Mouse (Mus musculus) midbrain, embryonic 13.5 days (tissue): Measurements from ENCODE around the gene H2al2a. TPM values are rescaled to one million over a fixed set of nuclear protein-coding genes. Genes with fewer than 3 reads are reported as not detected.

Experiments used
- ATAC-seq: fragments of 200-750 bp; cut with Nextera tagmentation; 2 replicates; pipeline ENCODE4 v1.8.0; 2017; ENCODE audit warnings: mild to moderate bottlenecking, moderate TSS enrichment, moderate library complexity
- H3K27ac ChIP-seq: fragments of 300-500 bp; sonication (generic); 2 replicates; pipeline ENCODE4 v1.5.1; 2015; ENCODE audit warnings: inconsistent platforms, mild to moderate bottlenecking, moderate library complexity
- H3K27me3 ChIP-seq: fragments of 300-500 bp; sonication (generic); 2 replicates; pipeline ENCODE4 v1.6.1; 2015; ENCODE audit warnings: mild to moderate bottlenecking, inconsistent platforms
- H3K36me3 ChIP-seq: fragments of 300-500 bp; sonication (generic); 2 replicates; pipeline ENCODE4 v1.6.1; 2015; ENCODE audit warnings: mild to moderate bottlenecking, inconsistent platforms
- H3K4me1 ChIP-seq: fragments of 300-500 bp; sonication (generic); replicated peaks from 2 replicates; pipeline ENCODE4 v1.6.1; 2015; ENCODE audit warnings: inconsistent platforms
- H3K4me2 ChIP-seq: fragments of 300-500 bp; sonication (generic); replicated peaks from 2 replicates; pipeline ENCODE4 v1.6.1; 2015; ENCODE audit warnings: moderate library complexity, mild to moderate bottlenecking, inconsistent platforms
- H3K4me3 ChIP-seq: fragments of 300-500 bp; sonication (generic); replicated peaks from 2 replicates; pipeline ENCODE4 v1.5.1; 2015; ENCODE audit warnings: mild to moderate bottlenecking, inconsistent platforms
- H3K9ac ChIP-seq: fragments of 300-500 bp; sonication (generic); replicated peaks from 2 replicates; pipeline ENCODE4 v1.6.1; 2015; ENCODE audit warnings: mild to moderate bottlenecking, inconsistent platforms
- H3K9me3 ChIP-seq: fragments of 300-500 bp; sonication (generic); 2 replicates; pipeline ENCODE4 v1.6.1; 2016; ENCODE audit warnings: mild to moderate bottlenecking, inconsistent platforms
- WGBS: fragments of 180-500 bp; shearing (Covaris S2); methylation state at CpG from one replicate; pipeline ENCODE4 v1.1.7; 2015; 5-methylcytosine and 5-hydroxymethylcytosine counted together
- polyA plus RNA-seq: library from polyadenylated mRNA; unstranded; fragments of >200 nt; fragmentation: Nextera tagmentation; extraction: Ambion mirVana; gene quantifications from 2 replicates; pipeline ENCODE4 v1.2.1, GENCODE M21; 2015

Gene H2al2a
- polyA plus RNA-seq, 1 experiment from 2014 or later: not detected

DNA sequence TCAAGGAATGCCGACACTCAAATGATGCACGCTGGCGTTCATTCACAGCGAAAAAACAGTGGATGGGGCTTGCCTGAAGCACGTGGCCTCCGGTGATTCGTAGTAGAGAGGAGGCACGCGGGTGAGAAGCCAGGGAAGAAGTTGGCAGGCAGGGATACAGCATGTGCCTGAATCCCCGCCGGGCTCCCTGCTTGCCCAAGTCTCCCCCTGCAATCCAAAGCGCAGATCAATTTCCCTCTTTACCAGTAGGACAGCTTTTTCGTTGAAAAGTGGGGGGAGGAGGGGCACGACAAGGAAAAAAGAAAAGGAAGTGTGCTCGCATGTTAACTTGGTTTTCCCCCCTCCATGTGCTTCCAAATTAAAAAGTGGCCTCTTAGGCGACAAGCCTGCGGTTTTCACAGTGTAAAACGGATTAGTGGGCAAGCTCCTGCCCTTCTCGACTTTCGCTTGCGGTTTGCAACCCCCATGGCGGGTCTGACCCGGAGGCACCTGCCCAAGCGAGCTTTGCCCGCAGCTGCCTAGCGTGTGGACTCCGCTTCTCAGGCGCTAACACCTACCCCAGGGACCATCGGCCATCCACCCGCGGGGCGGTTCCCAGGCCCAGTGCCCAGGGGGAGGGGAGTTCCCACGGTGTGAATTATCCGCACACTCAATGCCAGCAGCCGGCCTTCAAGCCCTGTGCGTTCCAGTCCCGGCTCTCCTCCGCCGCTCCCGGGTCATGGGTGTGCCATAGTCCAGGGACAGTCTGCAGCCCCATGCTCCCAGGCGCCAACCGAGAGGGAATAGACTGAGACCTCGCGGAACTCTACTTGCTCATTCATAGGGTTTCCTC, 29.6 kb upstream of the H2al2a start:
- H3K4me1 ChIP-seq: peaks cover 41% of the 10 kb centered on the region
- ATAC-seq: peak; percentile 38

DNA sequence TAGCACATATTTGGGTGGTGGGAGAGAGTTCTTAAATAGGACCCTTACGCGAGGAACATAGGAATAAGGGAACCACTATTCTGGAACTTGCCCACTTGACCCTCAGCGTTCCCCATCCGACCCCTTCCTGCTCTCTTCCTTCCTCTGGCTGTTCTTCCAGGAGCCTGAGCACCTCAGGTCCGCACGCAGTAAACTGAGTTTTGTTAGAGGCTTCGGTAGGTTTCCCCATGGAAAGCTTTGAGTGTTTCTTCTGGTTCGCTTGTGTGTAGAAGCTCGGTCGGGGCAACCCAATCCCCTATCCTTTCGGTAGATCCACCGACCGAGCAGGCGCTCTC, 29.0 kb upstream of the H2al2a start:
- no peaks in the 10 kb centered on the region for H3K27me3 ChIP-seq
- peak overlapping the region; percentile 99 for H3K27ac ChIP-seq
- ATAC-seq: no peak
- H3K9ac ChIP-seq: peak overlapping the region; percentile 85
- WGBS: under 1% methylated on average over 14 of the region's 14 CpGs
- H3K36me3 ChIP-seq: no peaks in the 10 kb centered on the region
- H3K4me1 ChIP-seq: peaks cover 36% of the 10 kb centered on the region
- peak overlapping the region; percentile 76 for H3K4me2 ChIP-seq
- peak overlapping the region; percentile 70 for H3K4me3 ChIP-seq
- no peaks in the 10 kb centered on the region for H3K9me3 ChIP-seq

More for the DNA sequence above, 29.6 kb upstream of the H2al2a start:
- Histone ChIP-seq H3K9me3 (no peaks in the 10 kb centered on the region), H3K4me3 (peak overlapping the region; percentile 70), H3K36me3 (no peaks in the 10 kb centered on the region), H3K27me3 (no peaks in the 10 kb centered on the region), H3K9ac (peak overlapping the region; percentile 85), H3K27ac (peak overlapping the region; percentile 99), H3K4me2 (peak overlapping the region; percentile 76)
- WGBS: under 1% methylated on average over 43 of the region's 44 CpGs

DNA sequence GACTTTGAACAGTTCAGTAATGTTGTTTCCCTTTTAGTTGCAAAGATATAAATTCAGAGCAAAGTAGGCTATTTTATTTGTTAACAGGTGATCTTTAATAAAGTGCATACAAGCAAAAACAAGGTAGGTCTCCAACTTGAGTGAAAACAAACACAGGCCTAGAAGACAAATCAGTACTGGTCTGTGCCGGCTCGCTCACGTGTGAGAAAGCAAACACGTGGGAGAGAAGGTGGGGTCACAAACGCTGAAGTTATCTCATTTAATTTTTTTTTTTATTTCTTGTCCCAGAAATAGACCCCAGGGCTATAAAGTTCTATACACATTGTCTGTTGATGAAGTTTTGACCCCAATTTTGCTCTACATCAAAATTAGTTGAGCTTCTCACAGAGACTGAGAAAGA, 28.4 kb upstream of the H2al2a start:
- H3K27me3 ChIP-seq: no peaks in the 10 kb centered on the region
- no peaks in the 10 kb centered on the region for H3K9me3 ChIP-seq
- no peak overlapping the region for H3K9ac ChIP-seq
- peak overlapping the region; percentile 76 for H3K4me2 ChIP-seq
- no peak overlapping the region for H3K27ac ChIP-seq
- H3K4me3 ChIP-seq: peak overlapping the region; percentile 70
- no peaks in the 10 kb centered on the region for H3K36me3 ChIP-seq
- WGBS: 21% methylated on average over 5 of the region's 5 CpGs
- H3K4me1 ChIP-seq: peaks cover 30% of the 10 kb centered on the region
- no peak for ATAC-seq

DNA sequence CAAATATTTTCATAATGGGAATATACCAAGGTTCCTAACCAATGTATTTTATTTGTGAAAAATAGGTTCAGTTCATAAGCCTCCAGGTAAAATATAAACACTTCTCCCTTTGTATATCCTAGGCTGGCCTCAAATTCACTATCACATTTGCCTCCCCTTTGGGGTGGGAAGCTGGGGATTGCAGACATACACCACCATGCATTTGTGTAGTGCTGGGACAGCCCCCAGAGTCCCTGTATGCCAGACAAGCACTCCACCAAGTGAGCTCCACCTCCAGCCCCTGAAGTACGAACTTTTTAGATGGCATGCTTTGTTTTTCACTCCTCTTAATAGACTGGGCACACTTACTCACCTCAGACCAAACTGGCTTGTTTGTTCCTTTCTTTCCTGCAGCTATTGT, 26.1 kb upstream of the H2al2a start:
- no peaks in the 10 kb centered on the region for H3K27me3 ChIP-seq
- H3K4me2 ChIP-seq: no peak overlapping the region
- H3K4me3 ChIP-seq: no peak overlapping the region
- H3K4me1 ChIP-seq: peaks cover 23% of the 10 kb centered on the region
- no peaks in the 10 kb centered on the region for H3K9me3 ChIP-seq
- ATAC-seq: no peak
- H3K36me3 ChIP-seq: no peaks in the 10 kb centered on the region
- H3K9ac ChIP-seq: no peak overlapping the region
- no peak overlapping the region for H3K27ac ChIP-seq
- WGBS: 39% methylated on average over 1 of the region's 1 CpGs

DNA sequence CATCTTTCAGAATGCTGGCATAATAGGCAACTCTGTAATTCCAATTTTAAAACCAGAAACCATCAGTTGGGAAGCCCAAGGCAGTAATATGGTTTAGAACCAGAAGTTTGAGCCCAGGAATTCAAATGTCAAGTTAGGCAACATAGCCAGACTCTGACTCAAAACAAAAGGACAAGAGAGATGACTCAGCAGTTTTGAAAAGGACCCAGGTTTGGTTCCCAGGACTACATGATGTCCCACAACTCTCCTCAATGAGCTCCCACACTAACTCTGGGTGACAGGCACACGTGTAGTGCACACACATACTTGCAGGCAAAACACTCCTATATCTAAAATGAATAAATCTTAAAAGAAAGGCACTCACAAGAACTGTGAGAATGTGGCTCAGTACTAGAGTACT, 22.4 kb upstream of the H2al2a start:
- 80% methylated on average over 1 of the region's 1 CpGs for WGBS
- H3K27ac ChIP-seq: no peak overlapping the region
- no peak overlapping the region for H3K4me2 ChIP-seq
- no peaks in the 10 kb centered on the region; the same call in 1 of the 2 replicates for H3K4me1 ChIP-seq
- no peaks in the 10 kb centered on the region for H3K27me3 ChIP-seq
- H3K9me3 ChIP-seq: no peaks in the 10 kb centered on the region
- no peaks in the 10 kb centered on the region for H3K36me3 ChIP-seq
- no peak for ATAC-seq
- no peak overlapping the region for H3K9ac ChIP-seq
- H3K4me3 ChIP-seq: no peak overlapping the region

DNA sequence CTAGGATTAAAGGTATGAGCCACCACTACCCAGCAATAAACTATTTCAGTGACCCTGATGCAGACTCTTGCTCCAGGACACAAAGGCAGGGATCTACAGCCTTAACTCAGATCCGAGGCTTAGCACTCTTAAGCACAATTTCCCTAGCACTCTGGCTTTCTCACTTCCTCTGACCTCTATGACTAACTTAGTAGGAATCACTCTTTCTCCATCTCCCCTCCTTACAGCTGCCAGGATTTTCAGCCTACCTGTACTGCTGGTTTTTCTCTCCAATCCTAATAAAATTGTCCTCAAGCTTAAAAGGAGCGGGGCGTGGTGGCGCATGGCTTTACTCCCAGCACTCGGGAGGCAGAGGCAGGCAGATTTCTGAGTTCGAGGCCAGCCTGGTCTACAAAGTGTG, 20.6 kb upstream of the H2al2a start:
- 96% methylated on average over 6 of the region's 6 CpGs for WGBS
- no peak overlapping the region for H3K4me2 ChIP-seq
- no peak overlapping the region for H3K27ac ChIP-seq
- no peaks in the 10 kb centered on the region for H3K4me1 ChIP-seq
- H3K4me3 ChIP-seq: no peak overlapping the region
- no peaks in the 10 kb centered on the region for H3K36me3 ChIP-seq
- H3K9ac ChIP-seq: no peak overlapping the region
- H3K27me3 ChIP-seq: no peaks in the 10 kb centered on the region
- no peak for ATAC-seq
- H3K9me3 ChIP-seq: no peaks in the 10 kb centered on the region

DNA sequence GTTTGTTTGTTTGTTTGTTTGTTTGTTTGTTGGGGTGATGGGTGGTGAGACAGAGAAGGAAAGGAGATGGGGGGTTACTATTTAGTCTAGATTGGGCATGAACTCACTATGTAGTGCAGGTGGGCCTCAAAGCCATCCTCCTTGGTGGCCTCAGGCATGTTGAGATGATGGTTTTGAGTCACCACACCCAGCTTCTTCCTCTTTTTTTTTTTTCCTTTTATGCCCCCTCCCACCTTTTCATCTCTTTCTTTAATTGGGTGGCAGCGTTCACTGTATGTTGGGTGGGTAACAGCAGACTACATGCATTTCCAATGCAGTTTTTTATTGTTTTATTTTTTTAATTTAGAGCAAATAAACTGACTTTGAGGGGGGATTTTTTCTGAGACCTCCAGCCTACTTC, 19.9 kb upstream of the H2al2a start:
- Histone ChIP-seq H3K27ac (no peak overlapping the region), H3K27me3 (no peaks in the 10 kb centered on the region), H3K9me3 (no peaks in the 10 kb centered on the region), H3K4me2 (no peak overlapping the region), H3K36me3 (no peaks in the 10 kb centered on the region), H3K4me1 (no peaks in the 10 kb centered on the region), H3K4me3 (no peak overlapping the region), H3K9ac (no peak overlapping the region)
- WGBS: 87% methylated on average over 1 of the region's 1 CpGs
- no peak for ATAC-seq

DNA sequence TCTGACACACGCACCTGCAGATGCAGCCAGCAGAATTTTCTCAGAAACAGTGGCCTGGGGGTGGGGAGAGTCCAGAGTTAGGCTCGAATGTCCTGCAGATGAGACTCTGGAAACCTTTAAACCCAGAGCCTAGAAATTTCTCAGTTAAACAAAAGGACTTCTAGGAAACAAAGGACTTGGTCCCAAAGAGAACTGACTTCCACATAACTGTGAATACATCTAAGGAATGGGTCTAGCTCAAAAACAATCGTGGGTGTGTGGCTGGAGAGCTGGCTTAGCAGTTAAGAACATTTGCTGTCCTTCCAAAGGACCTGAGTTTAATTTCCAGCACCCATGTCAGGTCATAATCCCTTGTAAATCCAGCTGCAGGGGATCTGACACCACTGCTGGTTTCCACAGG, 18.8 kb upstream of the H2al2a start:
- H3K9ac ChIP-seq: no peak overlapping the region
- no peak overlapping the region for H3K4me2 ChIP-seq
- no peaks in the 10 kb centered on the region for H3K9me3 ChIP-seq
- H3K36me3 ChIP-seq: no peaks in the 10 kb centered on the region
- WGBS: 45% methylated on average over 3 of the region's 3 CpGs
- no peaks in the 10 kb centered on the region for H3K27me3 ChIP-seq
- ATAC-seq: no peak
- no peak overlapping the region for H3K27ac ChIP-seq
- no peaks in the 10 kb centered on the region for H3K4me1 ChIP-seq
- no peak overlapping the region for H3K4me3 ChIP-seq

DNA sequence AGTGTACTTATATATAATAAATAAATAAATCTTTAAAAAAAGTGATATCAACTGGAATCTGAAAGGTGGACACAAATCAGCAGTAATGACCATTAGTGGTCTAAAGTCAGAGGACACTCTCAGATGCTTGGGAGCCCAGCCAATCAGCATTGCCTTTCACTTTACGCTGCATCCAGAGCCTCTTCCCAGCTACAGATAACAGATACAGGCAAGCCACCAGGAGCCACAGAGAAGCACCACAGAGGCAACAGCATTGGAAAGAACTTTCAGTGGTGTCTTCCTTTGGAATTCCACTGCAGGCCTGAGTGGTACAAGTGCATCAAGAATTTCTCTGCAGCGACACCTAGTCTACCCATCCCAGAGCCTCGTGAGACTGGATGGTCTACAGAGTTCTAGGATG, 16.1 kb upstream of the H2al2a start:
- ATAC-seq: no peak
- H3K4me2 ChIP-seq: no peak overlapping the region
- H3K9ac ChIP-seq: no peak overlapping the region
- H3K27ac ChIP-seq: no peak overlapping the region
- H3K27me3 ChIP-seq: no peaks in the 10 kb centered on the region
- H3K9me3 ChIP-seq: no peaks in the 10 kb centered on the region
- H3K36me3 ChIP-seq: no peaks in the 10 kb centered on the region
- no peaks in the 10 kb centered on the region for H3K4me1 ChIP-seq
- H3K4me3 ChIP-seq: no peak overlapping the region
- 91% methylated on average over 3 of the region's 3 CpGs for WGBS

DNA sequence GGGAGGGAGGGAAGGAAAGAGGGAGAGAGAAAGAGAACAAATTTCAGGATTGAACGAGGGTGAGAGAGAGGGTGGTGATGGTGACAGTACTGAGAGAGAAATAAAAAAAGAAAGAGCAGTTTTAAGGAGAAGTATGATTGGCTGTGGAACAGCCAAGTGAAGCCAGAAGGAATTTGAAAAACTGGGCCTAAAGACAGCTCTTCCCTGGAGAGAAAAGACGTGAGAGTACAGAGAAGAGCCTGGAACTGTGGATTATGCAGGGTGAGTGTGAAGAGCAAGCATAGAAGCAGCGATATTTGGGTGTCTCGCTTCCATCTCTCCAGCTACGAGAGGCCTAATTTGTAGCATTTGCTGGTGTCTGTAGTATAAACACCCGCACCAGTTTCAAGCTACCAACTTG, 14.5 kb upstream of the H2al2a start:
- Histone ChIP-seq H3K4me2 (no peak overlapping the region), H3K9ac (no peak overlapping the region), H3K4me1 (no peaks in the 10 kb centered on the region), H3K27ac (no peak overlapping the region), H3K36me3 (no peaks in the 10 kb centered on the region), H3K27me3 (no peaks in the 10 kb centered on the region), H3K4me3 (no peak overlapping the region), H3K9me3 (no peaks in the 10 kb centered on the region)
- WGBS: 88% methylated on average over 6 of the region's 6 CpGs
- no peak for ATAC-seq

DNA sequence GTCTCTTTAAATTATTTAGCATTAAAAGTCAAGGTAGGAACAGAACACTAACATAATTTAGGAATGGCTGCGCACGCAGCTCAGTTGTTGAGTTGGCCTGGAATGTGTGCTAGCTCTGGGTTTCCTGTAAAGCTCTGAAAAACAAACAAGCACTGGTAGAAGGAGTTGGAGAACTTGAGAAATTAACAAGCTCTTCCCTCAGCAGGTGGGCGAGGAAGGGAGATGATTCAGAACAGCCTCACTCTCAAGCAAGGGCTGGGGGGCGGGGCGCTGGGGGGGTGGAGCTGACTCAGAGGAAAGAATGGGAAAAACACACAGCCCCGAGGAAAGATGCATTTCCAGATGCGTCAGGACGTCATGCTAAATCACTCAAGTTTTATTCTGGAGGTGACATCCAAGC, 8.4 kb upstream of the H2al2a start:
- H3K9me3 ChIP-seq: no peaks in the 10 kb centered on the region
- ATAC-seq: no peak
- H3K4me1 ChIP-seq: no peaks in the 10 kb centered on the region
- no peak overlapping the region for H3K27ac ChIP-seq
- 35% methylated on average over 8 of the region's 8 CpGs for WGBS
- H3K4me2 ChIP-seq: no peak overlapping the region
- no peaks in the 10 kb centered on the region for H3K36me3 ChIP-seq
- no peak overlapping the region for H3K4me3 ChIP-seq
- no peaks in the 10 kb centered on the region for H3K27me3 ChIP-seq
- H3K9ac ChIP-seq: no peak overlapping the region

DNA sequence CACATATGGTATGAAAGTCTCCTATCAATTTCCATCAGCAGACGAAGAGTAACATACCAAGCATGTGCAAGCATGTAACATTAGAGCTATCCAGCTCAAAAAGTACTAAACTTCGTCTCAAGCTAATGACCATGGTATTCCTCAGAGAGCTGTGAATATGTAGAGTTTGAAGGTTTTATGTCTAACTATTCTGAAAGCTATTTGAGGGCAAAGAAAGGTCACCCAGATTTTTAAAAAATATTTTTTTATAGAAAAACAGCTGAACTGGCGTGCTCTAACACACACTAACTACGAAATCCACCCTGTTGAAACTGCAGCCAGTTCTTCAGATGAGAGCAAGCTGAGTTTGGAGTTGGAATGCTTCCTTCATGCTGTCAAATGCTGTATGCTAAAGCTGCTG, 7.5 kb upstream of the H2al2a start:
- H3K9ac ChIP-seq: no peak overlapping the region

DNA sequence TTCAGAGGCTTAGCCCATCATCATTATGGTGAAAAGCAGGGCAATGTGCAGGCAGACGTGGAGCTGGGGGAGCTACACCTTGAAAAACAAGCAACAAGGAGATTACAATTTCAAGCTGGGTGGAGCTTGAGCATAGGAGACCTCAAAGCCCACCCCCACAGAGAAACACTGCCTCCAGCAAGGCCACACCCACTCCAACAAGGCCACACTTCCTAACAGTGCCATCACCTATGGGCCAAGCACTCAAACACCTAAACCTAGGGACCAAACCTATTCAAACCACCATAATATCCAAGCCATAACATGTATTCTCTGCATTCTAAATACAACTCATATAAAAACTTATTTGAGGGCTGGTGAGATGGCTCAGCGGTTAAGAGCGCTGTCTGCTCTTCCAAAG, 5.5 kb upstream of the H2al2a start:
- ATAC-seq: no peak
- no peaks in the 10 kb centered on the region for H3K36me3 ChIP-seq
- no peak overlapping the region for H3K27ac ChIP-seq
- 96% methylated on average over 3 of the region's 3 CpGs for WGBS
- H3K27me3 ChIP-seq: no peaks in the 10 kb centered on the region
- no peaks in the 10 kb centered on the region for H3K4me1 ChIP-seq
- no peak overlapping the region for H3K4me3 ChIP-seq
- no peak overlapping the region for H3K9ac ChIP-seq
- H3K4me2 ChIP-seq: no peak overlapping the region
- no peaks in the 10 kb centered on the region for H3K9me3 ChIP-seq

More for the DNA sequence above, 7.5 kb upstream of the H2al2a start:
- ATAC-seq: no peak
- Histone ChIP-seq H3K4me2 (no peak overlapping the region), H3K27ac (no peak overlapping the region), H3K9me3 (no peaks in the 10 kb centered on the region), H3K27me3 (no peaks in the 10 kb centered on the region), H3K4me3 (no peak overlapping the region), H3K4me1 (no peaks in the 10 kb centered on the region), H3K36me3 (no peaks in the 10 kb centered on the region)
- WGBS: 92% methylated on average over 4 of the region's 4 CpGs
